Mouse (Mus musculus) megakaryocyte, embryonic 14.5 days (primary cell): ENCODE results near the gene Trhr2. TPM values are rescaled to one million over a fixed set of nuclear protein-coding genes. Genes with fewer than 3 reads are reported as not detected.

ENCODE experiments used
- H3K27me3 ChIP-seq: replicated peaks from 2 replicates; pipeline ENCODE3; 2012; ENCODE audit warnings: inconsistent platforms
- H3K36me3 ChIP-seq: replicated peaks from 2 replicates; pipeline ENCODE3; 2012; ENCODE audit warnings: low read length, inconsistent platforms, mixed read lengths
- H3K4me1 ChIP-seq: 2 replicates; pipeline ENCODE4 v1.6.1; 2012; ENCODE audit warnings: inconsistent platforms
- H3K4me3 ChIP-seq: replicated peaks from 2 replicates; pipeline ENCODE3; 2012; ENCODE audit warnings: moderate library complexity, mild to moderate bottlenecking, inconsistent platforms
- H3K9me3 ChIP-seq: 2 replicates; pipeline ENCODE4 v1.6.1; 2012; ENCODE audit warnings: inconsistent platforms
- FLI1 ChIP-seq: IDR thresholded peaks from 2 replicates; pipeline ENCODE4 v1.6.1; 2012; ENCODE audit warnings: low read length, inconsistent platforms, mixed read lengths
- GATA1 ChIP-seq: IDR thresholded peaks from 3 replicates; pipeline ENCODE4 v1.6.1; 2012; ENCODE audit warnings: mixed read lengths, low read length, inconsistent platforms, borderline replicate concordance
- polyA plus RNA-seq: library from polyadenylated mRNA; stranded (reverse); fragments of >175 nt; gene quantifications from 2 replicates; pipeline ENCODE4 v1.2.3, GENCODE M21; 2012; ENCODE audit warnings: low replicate concordance; ENCODE audit not compliant: insufficient read depth

The Trhr2 gene
- polyA plus RNA-seq, 1 experiment = not detected

DNA sequence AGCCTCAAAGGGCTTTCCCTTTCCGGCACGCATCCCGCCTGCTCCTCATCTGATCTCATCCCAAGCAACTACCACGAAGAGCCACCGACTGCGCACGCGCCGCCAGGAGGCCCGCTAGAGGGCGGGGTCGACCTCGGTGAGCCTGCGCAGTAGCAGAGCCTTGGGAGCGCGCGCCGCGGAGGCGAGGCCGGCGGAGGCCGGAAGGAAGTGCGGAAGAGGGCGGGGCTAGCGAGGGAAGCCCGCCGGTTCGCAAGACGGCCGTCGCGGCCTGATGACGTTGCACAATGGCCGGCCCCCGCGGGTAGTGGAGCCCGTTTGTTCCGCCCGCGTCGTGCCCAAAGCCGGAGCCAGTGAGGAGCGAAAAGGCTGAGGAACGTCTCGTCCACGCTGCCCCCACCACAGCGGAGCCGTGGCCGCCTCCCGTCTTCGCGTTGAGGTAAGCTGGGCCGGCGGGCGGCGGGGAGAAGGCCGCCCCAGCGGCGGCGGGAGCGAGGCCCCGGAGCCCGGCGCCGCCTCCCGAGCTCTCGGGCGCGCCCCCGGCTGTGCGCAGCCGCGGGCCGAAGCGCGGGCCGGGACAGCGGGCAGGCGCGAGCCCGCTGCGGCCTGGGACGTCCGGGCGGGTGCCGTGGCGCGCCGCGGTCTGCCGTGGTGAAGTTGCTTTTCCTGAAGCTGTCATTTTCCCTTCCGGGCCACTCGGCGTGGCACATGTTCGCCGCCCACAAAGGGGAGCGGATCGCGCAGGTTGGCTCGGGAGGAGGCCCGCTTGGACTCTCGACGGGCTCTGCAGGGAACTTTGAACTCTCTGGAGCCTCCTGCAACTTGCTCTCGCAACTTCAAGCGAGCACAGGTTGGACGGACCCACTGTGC is 16.1 kb upstream of the Trhr2 start, which contains the start of gene Zc3h18:
Gene Zc3h18 (plus strand): TSS at position 245 of the 867 bp plus-strand sequence.
- Histone ChIP-seq H3K4me3 (peak within 1 kb of the TSS; percentile 99), H3K9me3 (no peaks in the 10 kb centered on the region), H3K36me3 (peaks cover 59% of the 10 kb centered on the region), H3K27me3 (no peaks in the 10 kb centered on the region), H3K4me1 (peaks cover 77% of the 10 kb centered on the region)
- TF ChIP-seq FLI1 (peak; percentile 91), GATA1 (no peak)

- TF ChIP-seq FLI1 = no peak
- TF ChIP-seq GATA1 = no peak
- peak overlapping the region; percentile 99 for H3K4me3 ChIP-seq
- no peaks in the 10 kb centered on the region for H3K27me3 ChIP-seq
- H3K9me3 ChIP-seq = no peaks in the 10 kb centered on the region
- H3K36me3 ChIP-seq = peaks cover 52% of the 10 kb centered on the region
- H3K4me1 ChIP-seq = peaks cover 79% of the 10 kb centered on the region
Observed at GRCm38 (mm10) chr8:122375751-122376364, 15.3 kb upstream of the Trhr2 start.

- peak overlapping the region; percentile 99 for H3K4me3 ChIP-seq
- no peak for TF ChIP-seq FLI1
- TF ChIP-seq GATA1 = no peak
- peaks cover 79% of the 10 kb centered on the region for H3K4me1 ChIP-seq
Observed at GRCm38 (mm10) chr8:122375320-122375719, 14.8 kb upstream of the Trhr2 start.

GRCm38 (mm10) chr8:122371706-122372105 is 11.2 kb upstream of the Trhr2 start:
- H3K9me3 ChIP-seq = no peaks in the 10 kb centered on the region

More at GRCm38 (mm10) chr8:122375320-122375719, 14.8 kb upstream of the Trhr2 start:
- Histone ChIP-seq H3K36me3 (peaks cover 46% of the 10 kb centered on the region), H3K9me3 (no peaks in the 10 kb centered on the region), H3K27me3 (no peaks in the 10 kb centered on the region)

GRCm38 (mm10) chr8:122369665-122370064 is 9.1 kb upstream of the Trhr2 start:
- no peak for TF ChIP-seq GATA1
- no peak for TF ChIP-seq FLI1
- H3K36me3 ChIP-seq = peaks cover 20% of the 10 kb centered on the region
- H3K9me3 ChIP-seq = peaks cover 12% of the 10 kb centered on the region
- peaks cover 68% of the 10 kb centered on the region for H3K4me1 ChIP-seq
- H3K4me3 ChIP-seq = peak overlapping the region; percentile 47
- H3K27me3 ChIP-seq = no peaks in the 10 kb centered on the region

More at GRCm38 (mm10) chr8:122371706-122372105, 11.2 kb upstream of the Trhr2 start:
- Histone ChIP-seq H3K27me3 (no peaks in the 10 kb centered on the region), H3K4me3 (no peak overlapping the region), H3K4me1 (peaks cover 80% of the 10 kb centered on the region), H3K36me3 (peaks cover 23% of the 10 kb centered on the region)
- TF ChIP-seq FLI1 = no peak
- no peak for TF ChIP-seq GATA1

DNA sequence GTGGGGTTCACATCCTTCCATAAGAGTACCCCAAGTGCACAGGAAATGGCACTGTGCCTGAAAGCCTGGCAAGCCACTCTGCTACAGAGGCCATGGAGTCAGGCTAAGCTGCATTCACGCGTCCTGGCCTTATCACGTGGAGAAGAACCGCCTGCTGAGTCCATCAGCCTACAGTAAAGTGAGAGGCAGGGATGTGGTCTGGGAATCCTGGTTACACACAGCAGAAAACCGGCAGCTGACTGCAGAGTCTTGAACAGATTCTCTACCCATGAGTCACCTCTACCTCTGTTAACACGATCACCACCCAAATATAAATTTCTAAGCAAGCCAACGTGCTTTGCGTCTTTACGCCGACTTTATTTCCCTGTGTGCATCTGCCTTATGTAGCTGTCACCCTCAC is 7.9 kb upstream of the Trhr2 start:
- Histone ChIP-seq H3K36me3 (peaks cover 14% of the 10 kb centered on the region), H3K27me3 (peaks cover 11% of the 10 kb centered on the region), H3K4me1 (peaks cover 63% of the 10 kb centered on the region), H3K9me3 (peaks cover 16% of the 10 kb centered on the region), H3K4me3 (peak overlapping the region; percentile 46)
- TF ChIP-seq GATA1 (no peak), FLI1 (no peak)

DNA sequence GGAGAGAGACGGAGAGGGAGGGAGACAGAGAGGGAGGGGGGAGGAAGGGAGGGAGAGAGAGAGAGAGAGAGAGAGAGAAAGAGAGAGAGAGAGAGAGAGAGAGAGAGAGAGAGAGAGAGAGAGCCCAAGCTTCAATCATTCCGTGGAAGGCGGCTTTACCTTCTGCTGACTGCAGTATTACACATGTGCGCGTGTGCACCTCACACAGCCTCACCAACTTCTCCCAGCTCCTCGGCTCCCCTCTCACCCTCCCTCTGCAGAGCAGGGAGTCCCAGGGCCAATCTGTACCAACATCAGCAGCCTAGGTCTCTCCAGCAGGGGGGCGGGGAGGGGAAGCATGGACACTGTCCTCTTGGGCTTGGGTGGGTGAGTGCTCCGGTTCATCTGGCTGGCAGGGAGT is 2.4 kb upstream of the Trhr2 start:
- Histone ChIP-seq H3K9me3 (peaks cover 16% of the 10 kb centered on the region), H3K4me1 (peaks cover 64% of the 10 kb centered on the region), H3K27me3 (peaks cover 48% of the 10 kb centered on the region), H3K4me3 (no peak overlapping the region), H3K36me3 (peaks cover 9% of the 10 kb centered on the region)
- TF ChIP-seq FLI1 (no peak), GATA1 (no peak)

- H3K27me3 ChIP-seq = peaks cover 50% of the 10 kb centered on the region
- H3K4me3 ChIP-seq = no peak overlapping the region
- H3K4me1 ChIP-seq = peaks cover 64% of the 10 kb centered on the region
- TF ChIP-seq FLI1 (no peak), GATA1 (no peak)
- H3K9me3 ChIP-seq = peaks cover 16% of the 10 kb centered on the region
- peaks cover 9% of the 10 kb centered on the region for H3K36me3 ChIP-seq
Observed at GRCm38 (mm10) chr8:122362271-122362670, 1.7 kb upstream of the Trhr2 start.

DNA sequence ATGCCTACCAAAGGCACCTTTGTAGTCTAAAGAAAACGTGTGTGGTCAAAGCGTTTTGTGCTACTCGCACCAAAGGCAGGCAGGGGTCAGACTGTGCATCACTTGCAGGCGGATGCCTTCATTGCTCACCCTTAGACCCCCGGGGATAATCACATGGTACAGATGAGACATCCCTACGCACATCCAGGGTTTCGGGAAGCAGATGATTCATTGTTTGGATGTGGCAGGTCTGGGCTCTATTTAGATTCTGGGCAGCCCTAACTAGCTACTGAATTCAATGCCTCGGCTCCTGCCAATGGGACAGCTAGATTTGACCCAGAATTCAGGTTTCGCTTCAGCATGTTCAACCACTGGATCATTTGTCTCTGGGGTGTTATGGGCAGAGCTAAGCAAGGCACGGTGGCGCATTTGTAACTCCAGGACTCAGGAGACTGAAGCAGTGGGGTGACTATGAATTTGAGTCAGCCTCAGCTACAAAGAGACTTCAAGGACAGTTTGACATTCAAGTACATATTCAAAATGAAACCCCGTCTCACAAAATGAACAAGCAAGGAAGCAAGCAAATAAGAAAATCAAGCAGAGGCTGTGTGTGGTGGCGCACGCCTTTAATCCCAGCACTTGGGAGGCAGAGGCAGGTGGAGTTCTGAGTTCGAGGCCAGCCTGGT is 1.3 kb downstream of the Trhr2 start:
- no peak overlapping the region for H3K4me3 ChIP-seq
- peaks cover 91% of the 10 kb centered on the region for H3K4me1 ChIP-seq
- peaks cover 47% of the 10 kb centered on the region for H3K27me3 ChIP-seq
- H3K36me3 ChIP-seq = no peaks in the 10 kb centered on the region
- peaks cover under 1% of the 10 kb centered on the region; the same call in 1 of the 2 replicates for H3K9me3 ChIP-seq
- no peak for TF ChIP-seq FLI1

DNA sequence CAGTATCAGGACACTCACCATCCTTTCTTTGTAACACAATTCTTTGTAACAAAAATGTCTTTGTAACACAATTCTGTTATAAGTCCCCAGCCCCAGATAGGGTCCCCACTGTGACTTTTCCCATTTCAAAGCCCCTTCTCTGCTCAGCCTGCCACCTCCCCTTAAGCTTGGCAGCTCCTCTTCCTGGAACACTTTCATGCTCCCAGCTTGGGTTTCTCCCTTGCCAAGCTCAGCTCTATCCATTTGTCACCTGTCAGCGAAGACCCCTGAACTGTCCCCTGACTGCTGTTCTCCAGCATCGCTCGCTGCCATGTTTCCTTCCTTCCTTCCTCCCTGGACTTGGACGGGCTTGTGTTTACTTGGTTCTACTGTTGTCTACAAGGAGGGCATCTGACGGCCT is 2.9 kb downstream of the Trhr2 start:
- Histone ChIP-seq H3K4me1 (peaks cover 93% of the 10 kb centered on the region), H3K36me3 (no peaks in the 10 kb centered on the region), H3K4me3 (peak overlapping the region; percentile 26), H3K27me3 (peaks cover 38% of the 10 kb centered on the region), H3K9me3 (no peaks in the 10 kb centered on the region)
- no peak for TF ChIP-seq FLI1
